Mouse (Mus musculus) liver, adult 2 months (tissue): ENCODE data around the gene Slc7a10. TPM values are rescaled to one million over a fixed set of nuclear protein-coding genes. Genes with fewer than 3 reads are reported as not detected.

ENCODE experiments used
- DNase-seq: peaks from one replicate; pipeline ENCODE4 v3.0.0-alpha.2; 2011; ENCODE audit warnings: low read depth, low spot score; ENCODE audit errors: extremely low read depth
- H3K27ac ChIP-seq: fragments of 200-500 bp; replicated peaks from 2 replicates; pipeline ENCODE4 v1.5.1; 2012; ENCODE audit warnings: low read depth, mild to moderate bottlenecking, control low read depth, inconsistent platforms, low read length; ENCODE audit not compliant: insufficient read depth
- H3K27me3 ChIP-seq: fragments of 200-500 bp; 2 replicates; pipeline ENCODE4 v1.6.1; 2012; ENCODE audit warnings: mild to moderate bottlenecking, moderate library complexity, low read length, inconsistent platforms; ENCODE audit not compliant: control insufficient read depth, insufficient read depth
- H3K36me3 ChIP-seq: fragments of 200-500 bp; 2 replicates; pipeline ENCODE4 v1.6.1; 2012; ENCODE audit warnings: low read length, inconsistent platforms; ENCODE audit not compliant: control insufficient read depth, insufficient read depth
- H3K4me1 ChIP-seq: fragments of 200-500 bp; 2 replicates; pipeline ENCODE4 v1.6.1; 2011; ENCODE audit warnings: low read length; ENCODE audit not compliant: control insufficient read depth, insufficient read depth
- H3K4me3 ChIP-seq: fragments of 200-500 bp; 2 replicates; pipeline ENCODE4 v1.5.1; 2011; ENCODE audit warnings: low read depth, mild to moderate bottlenecking, control low read depth, low read length, moderate library complexity; ENCODE audit not compliant: insufficient read depth
- H3K79me2 ChIP-seq: fragments of 200-500 bp; 2 replicates; pipeline ENCODE4 v1.6.1; 2012; ENCODE audit warnings: inconsistent platforms, mild to moderate bottlenecking, low read length, moderate library complexity; ENCODE audit not compliant: control insufficient read depth, insufficient read depth
- H3K9ac ChIP-seq: fragments of 200-500 bp; 2 replicates; pipeline ENCODE4 v1.6.1; 2012; ENCODE audit warnings: low read depth, mild to moderate bottlenecking, control low read depth, inconsistent platforms, low read length
- CTCF ChIP-seq: fragments of 200-500 bp; IDR thresholded peaks from 2 replicates; pipeline ENCODE4 v1.5.1; 2011; ENCODE audit warnings: low read depth, low read length, control low read depth
- POLR2A ChIP-seq: fragments of 200-500 bp; IDR thresholded peaks from 2 replicates; pipeline ENCODE4 v1.6.1; 2011; ENCODE audit warnings: low read length, control low read depth; ENCODE audit not compliant: insufficient read depth; ENCODE audit errors: extremely low read depth
- WGBS: fragments of 180-500 bp; shearing (Covaris S2); methylation state at CpG from one replicate; pipeline ENCODE4 v1.1.7; 2018; 5-methylcytosine and 5-hydroxymethylcytosine counted together
- polyA plus RNA-seq: library from polyadenylated mRNA; depleted of rRNA; stranded (reverse); fragments of >200 nt; gene quantifications from 2 replicates; pipeline ENCODE4 v1.2.3, GENCODE M21; 2012
- total RNA-seq: library from RNA; depleted of rRNA; stranded (reverse); fragments of >200 nt; gene quantifications from 2 replicates; pipeline ENCODE4 v1.2.3, GENCODE M21; 2014

Slc7a10 gene
- total and polyA plus RNA-seq, 2 experiments, result 0.09 TPM; not detected in 1

- DNase-seq, result peak; percentile 37
- TF ChIP-seq CTCF (peak; percentile 76), POLR2A (no peak)
- Histone ChIP-seq H3K4me3 (peak overlapping the region; percentile 49; the same call in 1 of the 2 replicates), H3K27me3 (no peaks in the 10 kb centered on the region), H3K4me1 (no peaks in the 10 kb centered on the region; the same call in 1 of the 2 replicates), H3K36me3 (no peaks in the 10 kb centered on the region), H3K9ac (peak overlapping the region; percentile 53), H3K27ac (no peak overlapping the region), H3K79me2 (no peaks in the 10 kb centered on the region)
- WGBS, result 8% methylated on average over 54 of the region's 54 CpGs
These were observed 1.1 kb upstream of the Slc7a10 start for GRCm38 (mm10) chr7:35184833-35185724.

GRCm38 (mm10) chr7:35189699-35190098 lies 3.5 kb downstream of the Slc7a10 start:
- peak; percentile 81 for DNase-seq
- no peaks in the 10 kb centered on the region; the same call in 1 of the 2 replicates for H3K4me1 ChIP-seq
- 32% methylated on average over 5 of the region's 5 CpGs for WGBS
- no peak overlapping the region for H3K9ac ChIP-seq
- no peaks in the 10 kb centered on the region for H3K27me3 ChIP-seq
- no peaks in the 10 kb centered on the region for H3K79me2 ChIP-seq
- no peak overlapping the region for H3K27ac ChIP-seq
- no peaks in the 10 kb centered on the region for H3K36me3 ChIP-seq
- no peak overlapping the region for H3K4me3 ChIP-seq
- no peak for TF ChIP-seq POLR2A
- no peak for TF ChIP-seq CTCF

GRCm38 (mm10) chr7:35191276-35191675 lies 5.1 kb downstream of the Slc7a10 start:
- Histone ChIP-seq H3K4me1 (no peaks in the 10 kb centered on the region), H3K27ac (no peak overlapping the region), H3K79me2 (no peaks in the 10 kb centered on the region), H3K4me3 (no peak overlapping the region), H3K27me3 (no peaks in the 10 kb centered on the region), H3K36me3 (no peaks in the 10 kb centered on the region), H3K9ac (no peak overlapping the region)
- TF ChIP-seq CTCF, result no peak
- no peak for TF ChIP-seq POLR2A
- WGBS, result 17% methylated on average over 2 of the region's 2 CpGs
- DNase-seq, result no peak

- H3K27ac ChIP-seq, result no peak overlapping the region
- no peaks in the 10 kb centered on the region for H3K27me3 ChIP-seq
- 67% methylated on average over 2 of the region's 2 CpGs for WGBS
- no peak for DNase-seq
- no peak overlapping the region for H3K4me3 ChIP-seq
- H3K36me3 ChIP-seq, result no peaks in the 10 kb centered on the region
- no peak overlapping the region for H3K9ac ChIP-seq
- no peak for TF ChIP-seq POLR2A
- no peak for TF ChIP-seq CTCF
- no peaks in the 10 kb centered on the region for H3K79me2 ChIP-seq
- no peaks in the 10 kb centered on the region for H3K4me1 ChIP-seq
These were observed 10.8 kb downstream of the Slc7a10 start for GRCm38 (mm10) chr7:35197022-35197421.

- H3K36me3 ChIP-seq, result no peaks in the 10 kb centered on the region
- no peaks in the 10 kb centered on the region for H3K79me2 ChIP-seq
- H3K4me3 ChIP-seq, result no peak overlapping the region
- TF ChIP-seq POLR2A, result no peak
- TF ChIP-seq CTCF, result no peak
- H3K27ac ChIP-seq, result no peak overlapping the region
- no peak overlapping the region for H3K9ac ChIP-seq
- H3K27me3 ChIP-seq, result no peaks in the 10 kb centered on the region
- 88% methylated on average over 12 of the region's 12 CpGs for WGBS
- no peak for DNase-seq
- H3K4me1 ChIP-seq, result no peaks in the 10 kb centered on the region
These were observed 13.0 kb downstream of the Slc7a10 start for GRCm38 (mm10) chr7:35198981-35199754.

GRCm38 (mm10) chr7:35199755-35200154 lies 13.6 kb downstream of the Slc7a10 start:
- Histone ChIP-seq H3K4me1 (no peaks in the 10 kb centered on the region), H3K4me3 (no peak overlapping the region), H3K27me3 (no peaks in the 10 kb centered on the region), H3K9ac (no peak overlapping the region), H3K27ac (no peak overlapping the region), H3K79me2 (no peaks in the 10 kb centered on the region), H3K36me3 (no peaks in the 10 kb centered on the region)
- TF ChIP-seq POLR2A (no peak), CTCF (no peak)
- no peak for DNase-seq
